Mouse (Mus musculus) limb, embryonic 15.5 days (tissue): ENCODE measurements around the gene Bri3. TPM values are rescaled to one million over a fixed set of nuclear protein-coding genes. Genes with fewer than 3 reads are reported as not detected.

Experiments used
- ATAC-seq: fragments of 200-750 bp; cut with Nextera tagmentation; 2 replicates; pipeline ENCODE4 v1.8.0; 2017; ENCODE audit warnings: low read depth, moderate TSS enrichment; ENCODE audit not compliant: insufficient number of reproducible peaks, low FRiP score, low TSS enrichment
- H3K27ac ChIP-seq: fragments of 300-500 bp; sonication (generic); 2 replicates; pipeline ENCODE4 v1.5.1; 2015; ENCODE audit warnings: moderate library complexity, mild to moderate bottlenecking, inconsistent platforms
- H3K27me3 ChIP-seq: fragments of 300-500 bp; sonication (generic); 2 replicates; pipeline ENCODE4 v1.6.1; 2015; ENCODE audit warnings: inconsistent platforms
- H3K36me3 ChIP-seq: fragments of 300-500 bp; sonication (generic); 2 replicates; pipeline ENCODE4 v1.6.1; 2015; ENCODE audit warnings: inconsistent platforms
- H3K4me1 ChIP-seq: fragments of 300-500 bp; sonication (generic); 2 replicates; pipeline ENCODE4 v1.6.1; 2015; ENCODE audit warnings: inconsistent platforms
- H3K4me2 ChIP-seq: fragments of 300-500 bp; sonication (generic); 2 replicates; pipeline ENCODE4 v1.6.1; 2015; ENCODE audit warnings: mild to moderate bottlenecking, inconsistent platforms
- H3K4me3 ChIP-seq: fragments of 300-500 bp; sonication (generic); 2 replicates; pipeline ENCODE4 v1.5.1; 2015; ENCODE audit warnings: mild to moderate bottlenecking, inconsistent platforms
- H3K9ac ChIP-seq: fragments of 300-500 bp; sonication (generic); 2 replicates; pipeline ENCODE4 v1.6.1; 2015; ENCODE audit warnings: inconsistent platforms
- H3K9me3 ChIP-seq: fragments of 300-500 bp; sonication (generic); 2 replicates; pipeline ENCODE4 v1.6.1; 2016; ENCODE audit warnings: inconsistent platforms
- WGBS: fragments of 180-500 bp; shearing (Covaris S2); methylation state at CpG from one replicate; pipeline ENCODE4 v1.1.7; 2015; 5-methylcytosine and 5-hydroxymethylcytosine counted together
- polyA plus RNA-seq: library from polyadenylated mRNA; unstranded; fragments of >200 nt; fragmentation: Nextera tagmentation; extraction: Ambion mirVana; gene quantifications from 2 replicates; pipeline ENCODE4 v1.2.1, GENCODE M21; 2015

Bri3 gene
- polyA plus RNA-seq, 1 experiment from 2014 or later: 97.3 TPM

GRCm38 (mm10) chr5:144263496-144263895 lies 19.3 kb downstream of the Bri3 start:
- ATAC-seq: no peak
- H3K27me3 ChIP-seq: no peaks in the 10 kb centered on the region
- H3K36me3 ChIP-seq: peaks cover 44% of the 10 kb centered on the region
- 77% methylated on average over 13 of the region's 13 CpGs for whole genome bisulfite sequencing
- H3K27ac ChIP-seq: 0 out of 2 replicates have a peak overlapping the region, but pooled peaks have one; percentile 50
- peaks cover 36% of the 10 kb centered on the region for H3K4me1 ChIP-seq
- no peak overlapping the region for H3K4me3 ChIP-seq
- no peaks in the 10 kb centered on the region for H3K9me3 ChIP-seq
- no peak overlapping the region for H3K9ac ChIP-seq
- H3K4me2 ChIP-seq: no peak overlapping the region

- Histone ChIP-seq H3K36me3 (peaks cover 44% of the 10 kb centered on the region), H3K9ac (no peak overlapping the region), H3K4me2 (no peak overlapping the region), H3K27ac (peak overlapping the region; percentile 11; the same call in 1 of the 2 replicates), H3K4me1 (peaks cover 6% of the 10 kb centered on the region; the same call in 1 of the 2 replicates), H3K4me3 (no peak overlapping the region), H3K27me3 (no peaks in the 10 kb centered on the region), H3K9me3 (no peaks in the 10 kb centered on the region)
- no peak for ATAC-seq
- 55% methylated on average over 8 of the region's 8 CpGs for WGBS
These were observed 23.5 kb downstream of the Bri3 start for GRCm38 (mm10) chr5:144267535-144268241.

- 91% methylated on average over 7 of the region's 7 CpGs for WGBS
- no peak for ATAC-seq
These were observed 25.7 kb downstream of the Bri3 start for GRCm38 (mm10) chr5:144269926-144270325.

GRCm38 (mm10) chr5:144270420-144270819 lies 26.2 kb downstream of the Bri3 start:
- ATAC-seq: no peak
- WGBS: 92% methylated on average over 8 of the region's 8 CpGs

More at GRCm38 (mm10) chr5:144269926-144270325, 25.7 kb downstream of the Bri3 start:
- Histone ChIP-seq H3K27ac (no peak overlapping the region), H3K4me1 (no peaks in the 10 kb centered on the region), H3K9ac (no peak overlapping the region), H3K4me3 (no peak overlapping the region), H3K4me2 (no peak overlapping the region), H3K9me3 (no peaks in the 10 kb centered on the region), H3K27me3 (no peaks in the 10 kb centered on the region), H3K36me3 (peaks cover 36% of the 10 kb centered on the region)

GRCm38 (mm10) chr5:144271118-144271517 lies 26.9 kb downstream of the Bri3 start:
- Histone ChIP-seq H3K9ac (no peak overlapping the region), H3K9me3 (no peaks in the 10 kb centered on the region), H3K27me3 (no peaks in the 10 kb centered on the region), H3K36me3 (peaks cover 30% of the 10 kb centered on the region), H3K4me2 (no peak overlapping the region), H3K4me3 (no peak overlapping the region), H3K4me1 (no peaks in the 10 kb centered on the region), H3K27ac (no peak overlapping the region)
- ATAC-seq: no peak
- 76% methylated on average over 3 of the region's 3 CpGs for WGBS

More at GRCm38 (mm10) chr5:144270420-144270819, 26.2 kb downstream of the Bri3 start:
- Histone ChIP-seq H3K9ac (no peak overlapping the region), H3K4me3 (no peak overlapping the region), H3K27me3 (no peaks in the 10 kb centered on the region), H3K27ac (no peak overlapping the region), H3K4me2 (no peak overlapping the region), H3K4me1 (no peaks in the 10 kb centered on the region), H3K9me3 (no peaks in the 10 kb centered on the region), H3K36me3 (peaks cover 33% of the 10 kb centered on the region)

GRCm38 (mm10) chr5:144271772-144272171 lies 27.5 kb downstream of the Bri3 start:
- 43% methylated on average over 5 of the region's 5 CpGs for WGBS
- Histone ChIP-seq H3K4me3 (no peak overlapping the region), H3K9me3 (no peaks in the 10 kb centered on the region), H3K27ac (no peak overlapping the region), H3K9ac (no peak overlapping the region), H3K27me3 (no peaks in the 10 kb centered on the region), H3K4me1 (no peaks in the 10 kb centered on the region), H3K36me3 (peaks cover 24% of the 10 kb centered on the region), H3K4me2 (no peak overlapping the region)
- no peak for ATAC-seq

GRCm38 (mm10) chr5:144274904-144275303 lies 30.7 kb downstream of the Bri3 start:
- no peak overlapping the region for H3K27ac ChIP-seq
- no peak overlapping the region for H3K4me3 ChIP-seq
- H3K27me3 ChIP-seq: no peaks in the 10 kb centered on the region
- peaks cover 21% of the 10 kb centered on the region for H3K36me3 ChIP-seq
- H3K9ac ChIP-seq: no peak overlapping the region
- 74% methylated on average over 6 of the region's 6 CpGs for WGBS
- no peak overlapping the region for H3K4me2 ChIP-seq
- no peaks in the 10 kb centered on the region for H3K9me3 ChIP-seq
- ATAC-seq: no peak
- H3K4me1 ChIP-seq: no peaks in the 10 kb centered on the region

GRCm38 (mm10) chr5:144276898-144277630 lies 32.8 kb downstream of the Bri3 start:
- Histone ChIP-seq H3K9me3 (no peaks in the 10 kb centered on the region), H3K27ac (no peak overlapping the region), H3K36me3 (peaks cover 25% of the 10 kb centered on the region), H3K4me2 (no peak overlapping the region), H3K27me3 (no peaks in the 10 kb centered on the region), H3K9ac (no peak overlapping the region), H3K4me3 (no peak overlapping the region), H3K4me1 (no peaks in the 10 kb centered on the region)
- 78% methylated on average over 17 of the region's 17 CpGs for WGBS
- ATAC-seq: no peak

GRCm38 (mm10) chr5:144278374-144278960 lies 34.2 kb downstream of the Bri3 start:
- Histone ChIP-seq H3K4me2 (no peak overlapping the region), H3K4me3 (no peak overlapping the region), H3K27ac (no peak overlapping the region), H3K4me1 (no peaks in the 10 kb centered on the region), H3K36me3 (peaks cover 33% of the 10 kb centered on the region), H3K9ac (no peak overlapping the region), H3K9me3 (no peaks in the 10 kb centered on the region), H3K27me3 (no peaks in the 10 kb centered on the region)
- WGBS: 84% methylated on average over 12 of the region's 13 CpGs
- no peak for ATAC-seq

GRCm38 (mm10) chr5:144279081-144279541 lies 34.9 kb downstream of the Bri3 start:
- Histone ChIP-seq H3K4me3 (no peak overlapping the region), H3K27me3 (no peaks in the 10 kb centered on the region), H3K4me2 (no peak overlapping the region), H3K4me1 (no peaks in the 10 kb centered on the region), H3K9ac (no peak overlapping the region), H3K36me3 (peaks cover 33% of the 10 kb centered on the region), H3K27ac (peak overlapping the region; percentile 35; the same call in 1 of the 2 replicates), H3K9me3 (no peaks in the 10 kb centered on the region)
- no peak for ATAC-seq
- 69% methylated on average over 9 of the region's 9 CpGs for WGBS

GRCm38 (mm10) chr5:144279926-144280325 lies 35.7 kb downstream of the Bri3 start:
- WGBS: 85% methylated on average over 13 of the region's 13 CpGs
- no peak overlapping the region for H3K27ac ChIP-seq
- H3K4me1 ChIP-seq: no peaks in the 10 kb centered on the region
- H3K9me3 ChIP-seq: no peaks in the 10 kb centered on the region
- no peak overlapping the region for H3K4me3 ChIP-seq
- no peaks in the 10 kb centered on the region for H3K27me3 ChIP-seq
- H3K4me2 ChIP-seq: no peak overlapping the region
- H3K36me3 ChIP-seq: peaks cover 37% of the 10 kb centered on the region
- ATAC-seq: no peak
- no peak overlapping the region for H3K9ac ChIP-seq
